Mouse (Mus musculus) lung, postnatal 0 days (tissue): ENCODE data around the gene Senp6. TPM values are rescaled to one million over a fixed set of nuclear protein-coding genes. Genes with fewer than 3 reads are reported as not detected.
"Not testable (repeated sequence)": the region's sequence is repeated elsewhere in the genome, so short reads cannot be mapped to it uniquely, and the experiment has no call there.

ENCODE experiments used
- ATAC-seq: fragments of 200-750 bp; cut with Nextera tagmentation; 2 replicates; pipeline ENCODE4 v1.8.0; 2017; ENCODE audit warnings: moderate library complexity
- DNase-seq: peaks from one replicate; pipeline ENCODE4 v3.0.0-alpha.2; 2016; ENCODE audit warnings: low spot score
- H3K27ac ChIP-seq: fragments of 300-500 bp; sonication (generic); 2 replicates; pipeline ENCODE4 v1.5.1; 2014; ENCODE audit warnings: antibody characterized with exemption, mild to moderate bottlenecking, low read length, mixed read lengths
- H3K27me3 ChIP-seq: fragments of 300-500 bp; sonication (generic); replicated peaks from 2 replicates; pipeline ENCODE4 v1.6.1; 2014; ENCODE audit warnings: low read length, mixed read lengths; ENCODE audit not compliant: insufficient read depth
- H3K36me3 ChIP-seq: fragments of 300-500 bp; sonication (generic); 2 replicates; pipeline ENCODE4 v1.6.1; 2014; ENCODE audit warnings: low read length, mixed read lengths; ENCODE audit not compliant: insufficient read depth
- H3K4me1 ChIP-seq: fragments of 300-500 bp; sonication (generic); 2 replicates; pipeline ENCODE4 v1.6.1; 2014; ENCODE audit warnings: antibody characterized with exemption, low read depth, low read length, mixed read lengths; ENCODE audit not compliant: insufficient read depth
- H3K4me2 ChIP-seq: fragments of 300-500 bp; sonication (generic); replicated peaks from 2 replicates; pipeline ENCODE4 v1.6.1; 2014; ENCODE audit warnings: low read depth, mild to moderate bottlenecking, low read length, moderate library complexity, mixed read lengths
- H3K4me3 ChIP-seq: fragments of 300-500 bp; sonication (generic); 2 replicates; pipeline ENCODE4 v1.5.1; 2014; ENCODE audit warnings: low read depth, low read length
- H3K9ac ChIP-seq: fragments of 300-500 bp; sonication (generic); replicated peaks from 2 replicates; pipeline ENCODE4 v1.6.1; 2014; ENCODE audit warnings: low read depth, mild to moderate bottlenecking
- H3K9me3 ChIP-seq: fragments of 300-500 bp; sonication (generic); 2 replicates; pipeline ENCODE4 v1.6.1; 2016; ENCODE audit warnings: low read length, mixed read lengths
- CTCF ChIP-seq: IDR thresholded peaks from 2 replicates; pipeline ENCODE4 v1.5.1; 2016; ENCODE audit warnings: antibody characterized with exemption, mild to moderate bottlenecking
- EP300 ChIP-seq: IDR thresholded peaks from 2 replicates; pipeline ENCODE4 v1.6.1; 2016; ENCODE audit warnings: antibody characterized with exemption, mild to moderate bottlenecking, control low read depth
- WGBS: fragments of 180-500 bp; shearing (Covaris S2); extraction: QIAGEN DNeasy Blood & Tissue Kit; methylation state at CpG from one replicate; pipeline ENCODE4 v1.1.7; 2014; 5-methylcytosine and 5-hydroxymethylcytosine counted together
- polyA plus RNA-seq: library from polyadenylated mRNA; unstranded; fragments of >200 nt; fragmentation: Nextera tagmentation; extraction: Ambion mirVana; gene quantifications from 2 replicates; pipeline ENCODE4 v1.2.1, GENCODE M21; 2015

The Senp6 gene
- polyA plus RNA-seq, 1 experiment from 2014 or later, result 48.4 TPM

DNA sequence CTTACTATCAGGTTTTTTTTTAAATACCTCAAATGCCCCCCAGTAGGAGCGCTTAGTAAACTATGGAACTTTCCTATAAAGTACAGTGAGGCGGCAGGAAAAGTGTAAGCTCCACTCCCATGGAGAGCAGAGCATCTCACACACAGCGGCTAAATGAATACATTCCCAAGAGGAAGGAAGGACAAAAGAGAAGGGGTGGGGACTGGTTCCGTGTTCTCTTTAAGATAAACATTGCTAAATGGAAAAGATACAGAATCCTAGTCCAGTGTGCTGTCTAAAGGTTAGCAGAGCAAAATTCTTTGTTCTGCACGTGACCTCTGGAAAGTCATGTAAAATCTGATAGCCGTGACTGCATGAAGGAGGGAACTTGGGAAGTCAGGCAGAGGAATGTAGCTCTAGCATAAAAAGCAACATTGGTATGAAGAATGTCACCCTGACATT lies 40.1 kb upstream of the Senp6 start:
- no peak overlapping the region for H3K4me2 ChIP-seq
- H3K36me3 ChIP-seq, result no peaks in the 10 kb centered on the region
- no peaks in the 10 kb centered on the region for H3K9me3 ChIP-seq
- no peaks in the 10 kb centered on the region for H3K27me3 ChIP-seq
- H3K4me1 ChIP-seq, result no peaks in the 10 kb centered on the region; the same call in 1 of the 2 replicates
- 45% methylated on average over 6 of the region's 6 CpGs for WGBS
- H3K27ac ChIP-seq, result peak overlapping the region; percentile 34; the same call in 1 of the 2 replicates
- ATAC-seq (peak; percentile 80), DNase-seq (peak; percentile 63)
- H3K9ac ChIP-seq, result no peak overlapping the region
- H3K4me3 ChIP-seq, result no peak overlapping the region
- peak; percentile 78 for TF ChIP-seq EP300
- no peak for TF ChIP-seq CTCF

- Histone ChIP-seq H3K4me2 (no peak overlapping the region), H3K9me3 (no peaks in the 10 kb centered on the region), H3K4me3 (no peak overlapping the region), H3K27ac (no peak overlapping the region), H3K9ac (no peak overlapping the region), H3K4me1 (no peaks in the 10 kb centered on the region), H3K36me3 (no peaks in the 10 kb centered on the region), H3K27me3 (no peaks in the 10 kb centered on the region)
- ATAC-seq, result peak; percentile 64
- peak; percentile 24 for DNase-seq
- TF ChIP-seq CTCF (no peak), EP300 (no peak)
- 42% methylated on average over 13 of the region's 13 CpGs for WGBS
Observed at GRCm38 (mm10) chr9:80037262-80037996, 29.3 kb upstream of the Senp6 start.

GRCm38 (mm10) chr9:80037997-80038383 lies 28.7 kb upstream of the Senp6 start:
- Histone ChIP-seq H3K9me3 (no peaks in the 10 kb centered on the region), H3K4me3 (no peak overlapping the region), H3K9ac (no peak overlapping the region), H3K27ac (no peak overlapping the region), H3K4me2 (no peak overlapping the region), H3K27me3 (no peaks in the 10 kb centered on the region), H3K4me1 (no peaks in the 10 kb centered on the region), H3K36me3 (no peaks in the 10 kb centered on the region)
- no peak; the same call in 1 of the 2 replicates for ATAC-seq
- TF ChIP-seq CTCF (no peak), EP300 (no peak)
- DNase-seq, result no peak

DNA sequence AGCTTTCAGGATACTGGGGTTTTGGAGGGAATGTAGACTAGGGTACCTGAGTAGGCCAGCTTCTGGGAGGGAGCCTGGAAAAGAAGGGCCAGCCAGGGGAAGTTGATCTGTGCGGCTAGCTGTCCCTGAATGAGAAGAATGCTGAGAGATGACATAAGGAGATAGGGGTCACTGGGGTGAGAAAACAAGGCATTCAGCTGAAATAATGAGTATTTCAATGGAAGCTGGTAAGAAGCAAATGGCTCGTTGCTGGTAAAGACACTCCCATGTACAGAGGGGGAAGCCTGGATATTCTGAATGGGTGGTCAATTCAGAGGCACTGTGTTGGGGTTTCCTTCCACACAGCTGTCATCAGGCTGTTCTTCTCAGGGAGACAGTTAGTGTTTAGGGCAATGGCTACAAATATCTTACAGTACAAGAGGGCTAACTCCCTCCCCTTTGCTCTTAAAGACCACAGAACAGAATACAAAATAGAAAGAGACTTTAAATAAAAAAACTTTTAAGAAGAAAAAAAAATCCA lies 27.3 kb upstream of the Senp6 start:
- H3K9me3 ChIP-seq, result no peaks in the 10 kb centered on the region
- WGBS, result 26% methylated on average over 2 of the region's 2 CpGs
- ATAC-seq, result no peak
- no peaks in the 10 kb centered on the region for H3K27me3 ChIP-seq
- no peak overlapping the region for H3K4me2 ChIP-seq
- no peak overlapping the region for H3K9ac ChIP-seq
- H3K4me1 ChIP-seq, result no peaks in the 10 kb centered on the region
- no peak for DNase-seq
- no peaks in the 10 kb centered on the region for H3K36me3 ChIP-seq
- H3K27ac ChIP-seq, result no peak overlapping the region
- no peak overlapping the region for H3K4me3 ChIP-seq
- TF ChIP-seq CTCF, result no peak
- no peak for TF ChIP-seq EP300

GRCm38 (mm10) chr9:80044301-80044700 lies 22.4 kb upstream of the Senp6 start:
- not testable (repeated sequence) for H3K4me1 ChIP-seq, H3K9me3 ChIP-seq, DNase-seq, H3K9ac ChIP-seq, ATAC-seq, H3K36me3 ChIP-seq, H3K4me3 ChIP-seq, H3K27me3 ChIP-seq, H3K4me2 ChIP-seq, H3K27ac ChIP-seq
- 80% methylated on average over 4 of the region's 4 CpGs for WGBS

- not testable (repeated sequence) for H3K4me3 ChIP-seq, H3K9ac ChIP-seq, DNase-seq, H3K9me3 ChIP-seq, H3K4me1 ChIP-seq, H3K27ac ChIP-seq, H3K27me3 ChIP-seq, ATAC-seq, H3K4me2 ChIP-seq, H3K36me3 ChIP-seq
- 39% methylated on average over 5 of the region's 5 CpGs for WGBS
Observed at GRCm38 (mm10) chr9:80049271-80049670, 17.4 kb upstream of the Senp6 start.
